In genomic region chr11:69072234-69072633, GRCm38 (mm10) we compare ENCODE assay signal across 8 mouse cellular contexts. TPM values are rescaled to one million over a fixed set of nuclear protein-coding genes. Genes with fewer than 3 reads are reported as not detected.
DNase-seq lines count a peak whose midpoint lies in the region; ATAC-seq and TF ChIP-seq lines count a peak whose summit lies in the region.

No protein-coding gene starts in this region.

- no peak for TF ChIP-seq CTCF in stomach, postnatal 0 days (IDR thresholded peaks at IDR 0.05; ENCODE audit: low read depth)

- WGBS in neural tube, embryonic 11.5 days, result 81% methylated on average over 11 of the region's 11 CpGs
- 82% methylated on average over 11 of the region's 11 CpGs for WGBS in liver, embryonic 12.5 days (ENCODE audit: insufficient replicate concordance)
- 81% methylated on average over 11 of the region's 11 CpGs for WGBS in stomach, postnatal 0 days

- no peaks in the 10 kb centered on the region for H3K27me3 ChIP-seq in erythroblast, embryonic 14.5 days (ENCODE audit: control insufficient read depth)
- no peaks in the 10 kb centered on the region for H3K27me3 ChIP-seq in neural tube, embryonic 11.5 days (ENCODE audit: control insufficient read depth, insufficient read depth, low read length)
- no peaks in the 10 kb centered on the region for H3K27me3 ChIP-seq in liver, embryonic 12.5 days (replicated peaks)
- H3K27me3 ChIP-seq in stomach, postnatal 0 days (ENCODE audit: control insufficient read depth, insufficient read depth, low read length), result no peaks in the 10 kb centered on the region

- H3K4me1 ChIP-seq in erythroblast, embryonic 14.5 days (ENCODE audit: control insufficient read depth), result peaks cover 72% of the 10 kb centered on the region
- peaks cover 2% of the 10 kb centered on the region; the same call in 1 of the 2 replicates for H3K4me1 ChIP-seq in neural tube, embryonic 11.5 days (ENCODE audit: control insufficient read depth, insufficient read depth, low read length)
- H3K4me1 ChIP-seq in liver, embryonic 12.5 days, result peaks cover 65% of the 10 kb centered on the region
- 0 out of 2 replicates have a peak, but pooled peaks cover 2% of the 10 kb centered on the region for H3K4me1 ChIP-seq in stomach, postnatal 0 days (replicated peaks; ENCODE audit: control insufficient read depth, insufficient read depth)

- H3K4me2 ChIP-seq in neural tube, embryonic 11.5 days (ENCODE audit: low read depth), result peak overlapping the region; percentile 46
- peak overlapping the region; percentile 93 for H3K4me2 ChIP-seq in liver, embryonic 12.5 days
- peak overlapping the region; percentile 46 for H3K4me2 ChIP-seq in stomach, postnatal 0 days (replicated peaks; ENCODE audit: low read depth)

- 0 out of 2 replicates have a peak overlapping the region, but pooled peaks have one; percentile 91 for H3K27ac ChIP-seq in neural tube, embryonic 11.5 days (ENCODE audit: low read depth, low read length)
- peak overlapping the region; percentile 93 for H3K27ac ChIP-seq in liver, embryonic 12.5 days
- H3K27ac ChIP-seq in stomach, postnatal 0 days (replicated peaks), result peak overlapping the region; percentile 63; the same call in 1 of the 2 replicates

- H3K36me3 ChIP-seq in erythroblast, embryonic 14.5 days (ENCODE audit: control insufficient read depth), result no peaks in the 10 kb centered on the region
- no peaks in the 10 kb centered on the region for H3K36me3 ChIP-seq in neural tube, embryonic 11.5 days (ENCODE audit: control insufficient read depth, insufficient read depth, low read length)
- H3K36me3 ChIP-seq in liver, embryonic 12.5 days, result no peaks in the 10 kb centered on the region
- H3K36me3 ChIP-seq in stomach, postnatal 0 days (ENCODE audit: control insufficient read depth, insufficient read depth, low read length), result no peaks in the 10 kb centered on the region

- ATAC-seq in erythroblast, adult 5-6 weeks (replicated peaks; ENCODE audit: low FRiP score, poor library complexity, severe bottlenecking), result no peak
- ATAC-seq in neural tube, embryonic 11.5 days (ENCODE audit: insufficient read depth, low FRiP score, low TSS enrichment), result no peak
- no peak for ATAC-seq in liver, embryonic 12.5 days
- ATAC-seq in stomach, postnatal 0 days (ENCODE audit: low FRiP score, low TSS enrichment), result no peak

- TF ChIP-seq EP300 in stomach, postnatal 0 days (optimal IDR thresholded peaks at IDR 0.05), result no peak

- 0 out of 2 replicates have a peak overlapping the region, but pooled peaks have one; percentile 12 for H3K9ac ChIP-seq in neural tube, embryonic 11.5 days (ENCODE audit: low read length)
- H3K9ac ChIP-seq in liver, embryonic 12.5 days, result peak overlapping the region; percentile 69
- peak overlapping the region; percentile 53; the same call in 1 of the 2 replicates for H3K9ac ChIP-seq in stomach, postnatal 0 days (ENCODE audit: low read length)

- H3K9me3 ChIP-seq in erythroblast, embryonic 14.5 days (ENCODE audit: control insufficient read depth, low read length), result no peaks in the 10 kb centered on the region
- H3K9me3 ChIP-seq in neural tube, embryonic 11.5 days (ENCODE audit: control insufficient read depth, low read length), result no peaks in the 10 kb centered on the region
- no peaks in the 10 kb centered on the region for H3K9me3 ChIP-seq in liver, embryonic 12.5 days (replicated peaks)
- H3K9me3 ChIP-seq in stomach, postnatal 0 days (ENCODE audit: control insufficient read depth, low read length), result no peaks in the 10 kb centered on the region

- H3K4me3 ChIP-seq in erythroblast, embryonic 14.5 days (replicated peaks), result peak overlapping the region; percentile 61
- H3K4me3 ChIP-seq in neural tube, embryonic 11.5 days (ENCODE audit: low read depth, low read length), result peak overlapping the region; percentile 24; the same call in 1 of the 2 replicates
- peak overlapping the region; percentile 48 for H3K4me3 ChIP-seq in liver, embryonic 12.5 days
- H3K4me3 ChIP-seq in stomach, postnatal 0 days (ENCODE audit: low read depth, low read length), result peak overlapping the region; percentile 24; the same call in 1 of the 2 replicates

- DNase-seq in neural tube, embryonic 11.5 days (ENCODE audit: low spot score), result no peak
- DNase-seq in neural tube, embryonic 10.5 days (ENCODE audit: extremely low spot score, low spot score), result no peak
- no peak for DNase-seq in stomach, postnatal 0 days (ENCODE audit: low spot score)
- no peak for DNase-seq in left cerebral cortex, adult 11 months (ENCODE audit: low spot score)
- no peak for DNase-seq in right cerebral cortex, postnatal 14 days

RNA-seq across cellular contexts. Expression of gene Tmem107, which starts 1.6 kb away (rescaled TPM):
- 10.0 and 12.3 TPM in 2 replicates for polyA plus RNA-seq in erythroblast, embryonic 14.5 days (2012)
- 2.3 and 6.1 TPM in 2 replicates for total RNA-seq in erythroblast, adult 5-6 weeks (2015; ENCODE audit: low replicate concordance)
- 2.9 and 3.9 TPM in 2 replicates for total RNA-seq in erythroblast, adult 5-6 weeks (2017; ENCODE audit: low replicate concordance)
- 40.8 and 43.5 TPM in 2 replicates for polyA plus RNA-seq in neural tube, embryonic 11.5 days (2014; fragmentation: Nextera tagmentation; extraction: Ambion mirVana)
- 32.0 and 34.8 TPM in 2 replicates for polyA plus RNA-seq in liver, embryonic 12.5 days (2016; fragmentation: Nextera tagmentation; extraction: Ambion mirVana)
- polyA plus RNA-seq in stomach, postnatal 0 days (2015; fragmentation: Nextera tagmentation; extraction: Ambion mirVana), result 28.4 and 30.8 TPM in 2 replicates

RNA-seq across cellular contexts. Expression of gene Borcs6, which starts 12.7 kb away (rescaled TPM):
- 2.0 and 2.4 TPM in 2 replicates for polyA plus RNA-seq in erythroblast, embryonic 14.5 days (2012)
- 2.5 and 3.1 TPM in 2 replicates for total RNA-seq in erythroblast, adult 5-6 weeks (2015; ENCODE audit: low replicate concordance)
- total RNA-seq in erythroblast, adult 5-6 weeks (2017; ENCODE audit: low replicate concordance), result 1.0 and 4.7 TPM in 2 replicates
- 10.5 and 11.4 TPM in 2 replicates for polyA plus RNA-seq in neural tube, embryonic 11.5 days (2014; fragmentation: Nextera tagmentation; extraction: Ambion mirVana)
- polyA plus RNA-seq in liver, embryonic 12.5 days (2016; fragmentation: Nextera tagmentation; extraction: Ambion mirVana), result 5.3 and 6.1 TPM in 2 replicates
- 14.6 and 16.7 TPM in 2 replicates for polyA plus RNA-seq in stomach, postnatal 0 days (2015; fragmentation: Nextera tagmentation; extraction: Ambion mirVana)

RNA-seq across cellular contexts. Expression of gene Vamp2, which starts 16.1 kb away (rescaled TPM):
- 7.9 and 9.1 TPM in 2 replicates for polyA plus RNA-seq in erythroblast, embryonic 14.5 days (2012)
- 50.3 and 58.7 TPM in 2 replicates for total RNA-seq in erythroblast, adult 5-6 weeks (2015; ENCODE audit: low replicate concordance)
- total RNA-seq in erythroblast, adult 5-6 weeks (2017; ENCODE audit: low replicate concordance), result 12.4 and 17.8 TPM in 2 replicates
- 112 TPM in 2 replicates for polyA plus RNA-seq in neural tube, embryonic 11.5 days (2014; fragmentation: Nextera tagmentation; extraction: Ambion mirVana)
- polyA plus RNA-seq in liver, embryonic 12.5 days (2016; fragmentation: Nextera tagmentation; extraction: Ambion mirVana), result 26.3 and 27.5 TPM in 2 replicates
- polyA plus RNA-seq in stomach, postnatal 0 days (2015; fragmentation: Nextera tagmentation; extraction: Ambion mirVana), result 43.0 and 53.7 TPM in 2 replicates

RNA-seq across cellular contexts. Expression of gene Per1, which starts 22.8 kb away (rescaled TPM):
- polyA plus RNA-seq in erythroblast, embryonic 14.5 days (2012), result 1.4 and 1.5 TPM in 2 replicates
- total RNA-seq in erythroblast, adult 5-6 weeks (2015; ENCODE audit: low replicate concordance), result 2.3 and 3.1 TPM in 2 replicates
- total RNA-seq in erythroblast, adult 5-6 weeks (2017; ENCODE audit: low replicate concordance), result 1.7 and 1.9 TPM in 2 replicates
- polyA plus RNA-seq in neural tube, embryonic 11.5 days (2014; fragmentation: Nextera tagmentation; extraction: Ambion mirVana), result 10.7 and 10.9 TPM in 2 replicates
- polyA plus RNA-seq in liver, embryonic 12.5 days (2016; fragmentation: Nextera tagmentation; extraction: Ambion mirVana), result 2.5 and 4.0 TPM in 2 replicates
- polyA plus RNA-seq in stomach, postnatal 0 days (2015; fragmentation: Nextera tagmentation; extraction: Ambion mirVana), result 7.7 and 13.1 TPM in 2 replicates

RNA-seq across cellular contexts. Expression of gene Aurkb, which starts 26.8 kb away (rescaled TPM):
- 20.3 and 26.6 TPM in 2 replicates for polyA plus RNA-seq in erythroblast, embryonic 14.5 days (2012)
- 32.9 and 35.3 TPM in 2 replicates for total RNA-seq in erythroblast, adult 5-6 weeks (2015; ENCODE audit: low replicate concordance)
- 74.0 and 102 TPM in 2 replicates for total RNA-seq in erythroblast, adult 5-6 weeks (2017; ENCODE audit: low replicate concordance)
- 154 and 155 TPM in 2 replicates for polyA plus RNA-seq in neural tube, embryonic 11.5 days (2014; fragmentation: Nextera tagmentation; extraction: Ambion mirVana)
- 142 TPM in 2 replicates for polyA plus RNA-seq in liver, embryonic 12.5 days (2016; fragmentation: Nextera tagmentation; extraction: Ambion mirVana)
- polyA plus RNA-seq in stomach, postnatal 0 days (2015; fragmentation: Nextera tagmentation; extraction: Ambion mirVana), result 24.7 and 34.0 TPM in 2 replicates

Comparison
In these comparisons a context has a peak if more than half of its experiments do, and no peak if none do; other contexts are left out.
1. H3K9ac ChIP-seq: peak in every context shown above with its lines; median percentile 69 in liver, embryonic 12.5 days; 53 in stomach, postnatal 0 days; 12 in neural tube, embryonic 11.5 days.